Mouse (Mus musculus): Measurements from ENCODE around the gene Arntl2.
"Not testable (repeated sequence)": the region's sequence is repeated elsewhere in the genome, so short reads cannot be mapped to it uniquely, and the experiment has no call there.

The Arntl2 gene
- long read RNA-seq, experiment 1, partial matches to known transcripts, result 0 of 2 reads
- long read RNA-seq, experiment 1, other reads (novel, unspliced or antisense), result 2 of 2 reads
- long read RNA-seq, experiment 2, result 0 reads

DNA sequence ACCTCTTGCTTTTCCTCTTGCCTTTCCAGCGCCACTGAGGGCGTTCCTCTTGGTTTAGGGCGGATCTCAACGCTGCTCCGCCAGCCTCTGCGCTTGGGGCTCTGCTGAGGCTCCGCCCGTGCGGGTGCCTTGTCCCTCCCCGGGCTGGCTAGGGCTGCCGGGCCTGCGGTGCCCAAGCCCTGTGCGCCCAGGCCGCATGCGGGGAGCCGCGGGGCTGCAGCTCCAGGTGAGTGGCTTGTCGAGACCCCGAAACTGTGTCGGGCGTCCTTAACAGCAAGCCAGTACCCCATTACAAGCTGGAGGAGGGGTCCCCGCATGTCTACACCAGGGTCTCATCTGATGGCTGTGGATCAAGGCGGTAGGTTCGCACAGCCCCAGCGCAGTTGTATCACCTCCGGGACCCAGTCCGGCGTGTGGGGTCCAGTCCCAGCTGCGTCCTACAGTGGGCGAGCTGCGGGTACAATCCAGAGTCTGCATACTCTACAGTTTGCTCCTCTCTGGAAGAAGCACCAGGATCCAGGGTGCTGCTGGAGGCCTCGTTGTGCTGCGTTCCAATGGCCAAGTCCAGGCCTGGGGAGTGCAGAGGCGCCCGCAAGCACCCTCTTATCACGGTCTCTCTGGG lies at the start of gene Arntl2:
Gene Arntl2, plus strand, starts transcription at position 132 of the 622 bp plus-strand sequence.
- intact Hi-C loops (cut with DNase I), result no loop called here

DNA sequence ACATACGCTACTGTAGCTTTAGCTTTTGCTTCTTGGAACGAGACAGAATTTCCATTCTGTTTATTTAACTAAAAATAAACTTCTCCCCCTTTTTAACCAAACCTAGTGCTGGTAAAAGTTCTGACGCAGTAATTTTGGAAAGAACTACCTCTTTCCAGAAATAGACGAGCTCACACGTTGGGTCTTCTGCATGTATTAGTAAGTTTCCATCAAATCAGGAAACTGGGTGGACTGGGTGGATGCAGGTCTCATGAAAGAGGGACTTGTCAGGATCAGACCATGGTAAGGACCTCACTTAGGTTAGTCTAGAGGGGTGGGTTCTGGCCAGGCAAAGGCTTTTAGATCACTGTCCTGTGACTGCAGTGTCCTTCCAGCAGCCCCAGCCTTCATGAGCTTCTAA lies 49.3 kb upstream of the Arntl2 start:
- intact Hi-C loops (cut with DNase I), result no loop called here

DNA sequence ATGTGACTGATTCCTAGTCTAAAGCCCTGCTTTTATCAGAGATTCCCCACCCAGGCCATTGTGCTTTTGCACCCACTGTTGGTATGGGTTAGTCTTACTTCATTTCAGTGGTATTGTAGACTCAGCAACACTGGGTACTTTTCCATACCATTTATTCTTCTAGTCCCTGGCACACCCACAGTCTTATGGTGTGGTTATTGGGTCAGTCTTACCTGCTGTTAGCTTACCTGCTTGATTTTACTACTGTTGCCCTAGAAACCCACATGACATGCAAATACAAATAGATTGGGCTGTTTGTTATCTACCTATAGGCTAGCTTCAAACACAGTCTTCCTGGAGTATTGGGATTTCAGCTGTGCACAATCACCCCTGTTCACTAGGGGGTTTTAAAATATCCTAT lies 48.8 kb upstream of the Arntl2 start:
- intact Hi-C loops (cut with DNase I), result no loop called here

DNA sequence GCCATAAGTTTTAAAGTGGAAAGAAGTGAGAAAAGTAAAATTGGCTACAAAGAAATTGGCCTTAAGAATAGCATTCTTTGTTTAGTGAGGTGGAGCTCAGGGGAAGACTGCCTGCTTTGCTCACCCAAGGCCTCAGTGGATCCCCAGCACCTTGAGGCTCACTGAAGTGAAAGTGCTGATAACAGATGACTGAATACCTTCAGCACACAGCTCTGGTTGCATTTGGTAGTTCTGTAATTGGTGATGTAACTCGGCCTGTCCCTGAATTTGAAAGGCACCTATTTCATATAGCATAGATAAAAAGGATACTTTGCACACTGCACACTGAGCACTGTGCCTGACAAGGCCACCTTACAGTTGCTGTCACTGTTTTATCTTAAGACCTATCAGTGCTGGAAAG lies 47.6 kb upstream of the Arntl2 start:
- intact Hi-C loops (cut with DNase I), result no loop called here

DNA sequence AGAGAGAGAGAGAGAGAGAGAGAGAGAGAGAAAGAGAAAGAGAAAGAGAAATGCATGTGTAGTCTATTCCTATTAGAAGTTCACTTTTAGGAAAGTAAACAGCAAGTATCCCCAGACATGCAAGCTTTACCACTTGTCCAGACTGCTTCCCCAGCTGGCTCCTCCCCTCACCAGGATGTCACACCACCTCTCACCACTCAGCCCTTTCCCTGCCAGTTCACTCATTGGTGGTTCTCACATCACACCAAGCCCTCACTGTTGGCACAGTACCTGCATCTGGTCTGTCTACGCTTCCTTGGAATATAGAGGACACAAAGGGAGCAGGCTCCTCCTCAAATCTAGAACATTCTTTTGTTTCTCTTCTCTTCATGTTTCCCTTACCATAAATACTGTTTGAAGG lies 44.2 kb upstream of the Arntl2 start:
- intact Hi-C loops (cut with DNase I), result no loop called here

DNA sequence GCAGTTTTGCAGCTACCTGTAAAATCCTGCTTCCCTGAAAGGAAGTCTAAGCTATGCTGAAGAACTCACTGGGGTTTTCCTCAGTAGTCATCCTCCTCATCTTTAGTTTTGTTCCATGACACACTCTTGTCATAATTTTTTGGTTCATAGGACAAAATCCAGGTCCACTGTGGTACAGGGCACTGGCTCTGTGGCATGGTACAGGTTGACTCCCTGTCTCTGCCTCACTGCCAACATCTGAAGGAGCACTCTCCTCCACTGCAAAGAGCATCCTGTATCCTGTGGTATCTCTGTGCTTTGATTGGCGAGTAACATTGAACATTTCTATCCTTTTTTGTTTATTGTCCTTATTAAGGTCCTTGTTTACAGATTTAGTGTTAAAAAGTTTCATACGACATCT lies 43.7 kb upstream of the Arntl2 start:
- intact Hi-C loops (cut with DNase I), result no loop called here

DNA sequence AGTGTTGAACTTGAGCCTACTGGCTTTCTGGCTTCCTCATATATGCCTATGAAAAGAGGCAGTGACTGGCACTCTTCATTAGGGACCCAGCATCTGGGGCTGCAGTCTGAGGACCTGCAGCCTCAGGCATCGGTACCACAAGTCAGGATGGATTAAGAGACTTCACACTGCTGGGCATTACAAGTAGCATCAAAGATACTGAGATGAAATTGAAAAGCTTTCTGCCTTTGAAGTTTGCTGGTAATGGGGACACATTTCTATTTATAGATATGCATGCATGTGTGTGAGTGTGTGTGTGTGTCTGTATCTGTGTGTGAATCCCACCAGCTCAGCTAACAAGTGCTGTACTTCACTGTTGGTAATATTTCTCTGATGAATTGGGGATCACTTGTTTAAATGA lies 43.2 kb upstream of the Arntl2 start:
- intact Hi-C loops (cut with DNase I), result no loop called here

DNA sequence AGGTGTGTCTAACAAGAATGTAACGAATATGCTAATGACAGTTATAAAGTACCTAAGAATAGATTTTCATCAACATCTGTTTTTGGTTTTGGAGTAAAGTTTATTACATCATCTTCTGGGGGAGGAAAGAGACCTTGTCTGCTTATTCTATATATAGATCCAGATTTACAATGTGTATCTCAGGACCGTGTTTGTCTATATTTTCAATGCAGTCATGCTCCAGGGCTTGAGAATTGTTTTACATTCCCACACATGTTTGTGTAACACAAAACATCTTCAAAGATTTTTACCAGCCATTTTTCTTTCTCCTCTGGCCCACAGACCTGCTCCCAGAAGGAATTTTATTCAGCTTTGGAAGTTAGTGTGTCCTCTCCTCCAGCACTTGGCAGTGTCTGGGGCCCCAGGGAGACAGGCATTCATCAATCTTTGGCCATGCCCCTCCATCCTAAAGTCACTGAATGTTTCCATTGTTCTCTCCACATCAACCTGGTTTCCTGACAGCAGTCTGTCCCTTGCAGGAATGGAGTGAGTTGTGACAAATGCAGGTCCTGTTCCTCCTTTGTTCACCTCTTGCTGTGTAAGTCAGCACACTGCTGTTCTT lies 42.2 kb upstream of the Arntl2 start:
- intact Hi-C loops (cut with DNase I), result no loop called here

DNA sequence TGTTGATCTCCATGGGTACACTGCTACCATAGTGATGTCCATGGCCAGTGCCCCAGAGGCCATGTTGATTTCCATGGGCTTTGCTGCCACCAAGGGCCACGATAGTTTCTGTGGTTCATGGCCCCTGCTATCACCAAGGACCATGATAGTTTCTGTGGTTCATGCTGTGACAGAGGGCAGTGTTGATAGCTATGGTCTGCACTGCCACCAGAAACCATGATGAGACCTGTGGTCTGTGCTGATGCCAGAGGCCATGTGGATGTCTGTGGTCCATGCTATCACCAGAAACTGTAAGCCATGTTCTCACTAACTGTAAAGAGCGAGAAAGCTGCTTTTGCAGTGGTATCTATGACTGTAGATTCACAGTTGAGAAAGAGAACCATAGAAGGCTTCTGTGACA lies 40.7 kb upstream of the Arntl2 start:
- intact Hi-C loops (cut with DNase I), result no loop called here

DNA sequence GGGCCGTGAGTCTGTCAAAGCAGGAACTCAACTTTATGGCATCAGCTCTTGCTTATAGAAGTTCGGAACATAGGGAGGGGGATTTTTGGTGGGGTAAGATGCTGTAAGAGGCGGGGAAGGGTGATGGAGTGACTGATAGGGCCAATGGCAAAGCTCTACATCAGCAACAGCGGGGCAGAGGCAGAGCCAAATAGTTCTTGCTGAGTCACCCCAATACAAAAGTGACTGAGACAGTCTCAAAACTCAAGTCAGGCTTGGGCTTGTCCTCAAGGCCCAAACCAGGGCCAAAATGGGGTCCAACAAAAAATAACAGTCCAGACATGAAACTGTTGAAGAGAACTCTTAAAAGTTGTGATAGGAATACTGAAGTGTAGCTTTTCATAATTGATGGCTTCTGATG lies 40.2 kb upstream of the Arntl2 start:
- intact Hi-C loops (cut with DNase I), result no loop called here

DNA sequence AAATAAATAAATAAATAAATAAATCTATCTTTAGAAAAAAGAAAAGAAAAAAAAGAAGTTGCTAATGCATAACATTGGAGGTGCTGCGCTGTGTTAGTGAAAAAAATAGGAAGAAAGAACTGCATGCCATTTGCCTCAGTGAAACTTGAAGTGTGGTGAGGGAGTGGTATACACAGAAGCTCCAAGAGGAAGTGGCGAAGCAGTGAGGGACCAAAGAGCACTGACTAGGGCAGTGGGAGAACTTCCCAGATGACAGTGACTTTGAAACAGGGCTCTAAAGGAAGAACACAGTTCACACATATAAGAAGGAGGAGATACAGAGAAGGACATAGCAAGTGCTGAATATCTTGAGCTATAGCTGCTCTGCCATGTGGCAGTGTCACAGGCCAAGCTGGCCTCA lies 36.8 kb upstream of the Arntl2 start:
- intact Hi-C loops (cut with DNase I), result no loop called here

DNA sequence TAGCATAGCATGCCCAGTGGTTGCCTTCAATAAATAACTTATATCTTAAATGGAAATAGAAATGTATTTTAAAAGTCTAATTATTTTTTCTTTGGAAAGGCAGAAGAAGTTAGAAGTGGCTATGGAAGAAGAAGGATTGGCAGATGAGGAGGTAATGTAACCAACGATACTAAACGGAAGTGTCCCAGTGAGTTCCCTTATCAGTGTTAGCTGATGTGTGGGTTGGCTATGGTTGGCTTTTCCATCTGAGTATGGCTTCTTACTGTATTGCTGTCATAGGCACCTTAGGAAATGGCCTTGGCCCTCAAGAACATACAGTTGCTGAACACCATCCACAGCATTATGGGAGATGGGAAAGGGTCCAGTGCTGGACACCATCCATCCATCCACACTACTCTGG lies 35.8 kb upstream of the Arntl2 start:
- intact Hi-C loops (cut with DNase I), result no loop called here

DNA sequence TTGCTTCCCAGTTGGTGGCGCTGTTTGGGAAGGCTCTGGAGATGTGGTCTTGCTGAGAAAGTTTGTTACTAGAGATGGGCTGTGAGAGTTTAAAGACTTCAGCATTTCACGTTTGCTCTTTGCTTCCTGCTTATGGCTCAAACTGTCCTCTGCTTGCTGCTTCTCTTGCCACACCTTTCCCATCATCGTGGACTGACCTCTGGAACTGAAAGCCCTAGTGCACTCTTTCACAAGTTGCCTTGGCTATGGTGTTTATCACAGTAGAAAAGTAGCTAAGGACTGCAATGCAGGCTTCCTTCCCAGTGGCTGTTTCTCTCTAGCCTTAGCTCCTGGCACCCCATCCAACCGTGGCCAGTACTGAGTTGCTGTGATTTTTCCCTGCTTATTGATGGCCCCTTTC lies 35.1 kb upstream of the Arntl2 start:
- intact Hi-C loops (cut with DNase I), result no loop called here

DNA sequence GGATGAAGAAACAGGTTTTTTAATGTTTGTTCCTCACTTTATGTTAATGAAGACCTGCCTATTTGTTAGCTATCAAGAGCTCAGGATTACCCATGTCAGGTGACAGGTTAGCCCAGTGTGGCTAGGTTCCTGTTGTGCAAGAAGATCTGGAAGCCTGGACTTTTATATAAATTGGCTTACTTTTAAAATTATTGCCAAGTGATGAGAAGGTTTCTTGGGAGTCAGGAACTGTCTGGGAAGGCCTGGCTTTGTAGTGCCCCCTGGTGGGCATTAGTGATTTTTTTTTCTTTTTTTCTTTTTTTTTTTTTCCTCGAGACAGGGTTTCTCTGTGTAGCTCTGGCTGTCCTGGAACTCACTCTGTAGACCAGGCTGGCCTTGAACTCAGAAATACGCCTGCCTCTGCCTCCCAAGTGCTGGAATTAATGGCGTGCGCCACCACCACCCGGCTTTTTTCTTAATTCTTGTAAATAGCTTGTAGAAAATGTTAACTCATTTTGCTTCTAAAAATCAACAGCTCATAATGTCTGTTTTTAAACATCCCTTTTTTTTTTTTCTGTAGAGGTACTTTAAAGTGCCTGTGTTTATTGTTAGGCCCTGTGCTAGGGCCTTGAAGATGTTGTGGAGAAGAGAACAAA lies 33.5 kb upstream of the Arntl2 start:
- intact Hi-C loops (cut with DNase I), result loop anchor here (1.0 kb wide), 1 partner anchor 98 kb away; no protein-coding TSS in a partner anchor

DNA sequence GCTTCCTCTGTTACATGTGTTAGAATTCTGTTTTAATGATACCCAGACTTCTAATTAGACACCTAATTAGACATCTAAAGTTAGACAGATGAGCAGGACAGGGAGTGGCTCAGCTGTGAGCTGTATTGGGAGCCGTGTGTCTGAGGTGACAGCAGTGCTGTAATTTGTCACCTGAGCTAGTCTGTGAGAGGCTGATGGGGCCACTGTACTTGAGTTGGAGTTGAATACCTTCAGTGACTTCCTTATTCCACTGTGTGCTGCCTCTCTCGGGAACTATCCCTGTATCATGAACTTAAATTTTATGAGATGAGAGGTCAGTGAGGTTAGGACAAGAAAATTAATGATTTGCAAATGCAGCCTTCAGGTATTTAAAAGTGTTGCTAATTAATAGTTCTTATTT lies 31.3 kb upstream of the Arntl2 start:
- intact Hi-C loops (cut with DNase I), result no loop called here

DNA sequence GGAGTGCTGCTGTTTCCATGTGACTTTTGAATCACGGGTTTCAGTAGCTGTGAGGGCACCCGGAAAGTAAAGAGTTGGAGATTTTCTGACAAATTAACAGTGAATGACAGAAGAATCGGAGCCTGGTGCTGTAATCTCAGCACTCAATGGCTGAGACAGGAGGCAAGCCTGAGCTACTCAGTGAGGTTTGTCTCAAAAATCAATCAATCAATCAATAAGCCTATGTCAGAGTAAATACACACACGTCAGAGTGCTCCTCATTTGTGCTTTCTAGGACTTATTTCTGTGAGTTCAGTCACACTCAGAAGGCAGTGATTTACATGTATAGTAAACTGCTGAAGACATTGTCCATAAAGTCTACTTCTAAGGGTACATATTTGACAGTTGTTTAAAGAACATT lies 30.6 kb upstream of the Arntl2 start:
- intact Hi-C loops (cut with DNase I), result no loop called here

DNA sequence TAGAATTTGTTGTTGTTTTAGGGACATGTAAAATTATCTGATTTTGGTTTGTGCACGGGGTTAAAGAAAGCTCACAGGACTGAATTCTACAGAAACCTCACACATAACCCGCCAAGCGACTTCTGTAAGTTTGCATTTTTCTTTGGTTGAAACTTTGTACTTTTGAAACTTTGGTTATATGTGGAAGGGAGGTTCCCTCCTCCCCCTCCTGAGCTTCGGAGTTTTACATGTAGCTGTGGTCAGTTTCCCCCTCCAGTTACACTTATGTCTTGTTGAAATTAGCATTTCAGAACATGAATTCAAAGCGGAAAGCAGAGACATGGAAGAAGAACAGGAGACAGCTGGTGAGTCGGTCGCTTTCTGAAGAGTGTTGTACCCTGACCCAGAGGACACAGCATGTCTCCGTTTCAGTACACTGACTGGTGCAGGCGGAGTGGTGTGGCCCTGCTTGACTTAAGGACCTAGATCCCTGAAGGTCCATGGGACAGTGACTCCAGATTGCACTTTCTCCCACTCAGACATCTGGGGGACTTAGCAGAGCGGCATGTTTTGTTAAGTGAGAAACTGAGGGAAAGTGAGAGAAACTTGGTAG lies 26.9 kb upstream of the Arntl2 start:
- intact Hi-C loops (cut with DNase I), result no loop called here

DNA sequence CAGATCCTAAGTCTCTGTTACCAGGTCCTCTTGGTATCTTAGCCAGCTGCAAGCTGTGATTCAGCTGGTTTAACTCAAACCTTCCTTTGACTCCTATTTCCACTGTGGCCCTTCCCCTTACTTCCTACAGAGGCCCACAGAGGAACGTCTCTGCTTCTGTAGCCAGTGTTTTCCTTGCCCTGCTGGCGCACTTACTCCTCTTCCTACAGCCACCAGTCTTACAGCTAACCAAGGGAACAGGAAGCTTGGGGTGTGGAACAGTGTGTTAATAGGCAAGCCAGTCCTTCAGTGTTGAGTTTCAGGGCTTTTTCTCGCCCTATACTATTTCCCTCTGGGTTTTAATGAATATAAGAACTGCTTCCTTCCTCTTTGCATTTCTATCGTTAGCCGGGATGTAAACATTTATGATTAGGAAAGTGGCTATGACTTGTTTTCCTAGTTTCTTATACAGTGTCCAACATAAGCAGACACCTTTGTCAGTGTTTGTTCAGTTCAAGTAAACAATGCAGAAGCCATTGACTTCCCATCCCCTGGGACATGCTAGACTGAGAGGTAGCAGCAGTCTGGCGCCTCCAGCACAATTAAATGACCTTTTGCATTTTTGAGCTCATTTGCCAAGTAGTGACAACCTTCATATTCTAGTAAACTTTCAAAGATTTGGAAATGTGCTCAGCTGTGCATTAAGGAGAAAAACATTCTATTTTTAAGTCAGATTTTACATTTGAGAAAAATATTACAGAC lies 25.7 kb upstream of the Arntl2 start:
- intact Hi-C loops (cut with DNase I), result no loop called here

DNA sequence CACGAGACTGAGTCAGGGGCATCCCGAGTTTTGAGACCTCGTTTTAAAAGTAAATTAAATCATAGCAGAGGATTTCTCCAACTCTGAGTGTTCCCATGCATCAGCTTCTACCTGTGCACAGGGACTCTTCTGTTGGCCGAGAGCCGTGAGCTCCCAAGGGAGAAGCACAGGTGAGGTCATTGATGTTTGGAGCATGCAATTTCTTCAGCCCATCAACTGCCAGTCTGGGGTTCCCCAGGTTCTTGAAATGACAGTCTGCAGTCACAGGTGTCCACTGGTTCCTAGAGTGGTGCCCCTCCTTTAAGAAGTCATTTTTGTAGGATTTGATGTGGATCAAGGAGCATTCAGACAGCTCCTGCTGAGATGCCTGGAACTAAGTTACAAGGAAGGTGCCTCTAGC lies 25.0 kb upstream of the Arntl2 start:
- intact Hi-C loops (cut with DNase I), result no loop called here

DNA sequence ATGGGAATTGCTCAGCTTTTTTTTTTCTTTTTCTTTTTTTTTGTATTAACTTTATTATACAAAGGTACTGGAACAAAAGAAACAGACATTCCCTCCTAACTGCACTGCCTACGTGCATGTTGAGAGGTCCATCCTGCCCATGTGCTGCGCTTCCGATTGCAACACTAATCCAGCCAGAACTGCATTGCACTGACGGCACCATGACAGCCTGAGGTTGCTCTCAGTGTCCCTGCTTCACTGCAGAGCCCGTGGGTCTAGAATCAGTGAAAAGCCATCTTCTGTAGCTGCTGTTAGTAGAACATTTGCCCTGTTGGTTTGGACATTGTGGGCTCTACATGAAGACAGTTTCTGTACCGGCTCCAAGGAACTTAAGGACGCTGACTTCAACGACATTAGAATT lies 20.0 kb upstream of the Arntl2 start:
- intact Hi-C loops (cut with DNase I), result not testable (repeated sequence)

DNA sequence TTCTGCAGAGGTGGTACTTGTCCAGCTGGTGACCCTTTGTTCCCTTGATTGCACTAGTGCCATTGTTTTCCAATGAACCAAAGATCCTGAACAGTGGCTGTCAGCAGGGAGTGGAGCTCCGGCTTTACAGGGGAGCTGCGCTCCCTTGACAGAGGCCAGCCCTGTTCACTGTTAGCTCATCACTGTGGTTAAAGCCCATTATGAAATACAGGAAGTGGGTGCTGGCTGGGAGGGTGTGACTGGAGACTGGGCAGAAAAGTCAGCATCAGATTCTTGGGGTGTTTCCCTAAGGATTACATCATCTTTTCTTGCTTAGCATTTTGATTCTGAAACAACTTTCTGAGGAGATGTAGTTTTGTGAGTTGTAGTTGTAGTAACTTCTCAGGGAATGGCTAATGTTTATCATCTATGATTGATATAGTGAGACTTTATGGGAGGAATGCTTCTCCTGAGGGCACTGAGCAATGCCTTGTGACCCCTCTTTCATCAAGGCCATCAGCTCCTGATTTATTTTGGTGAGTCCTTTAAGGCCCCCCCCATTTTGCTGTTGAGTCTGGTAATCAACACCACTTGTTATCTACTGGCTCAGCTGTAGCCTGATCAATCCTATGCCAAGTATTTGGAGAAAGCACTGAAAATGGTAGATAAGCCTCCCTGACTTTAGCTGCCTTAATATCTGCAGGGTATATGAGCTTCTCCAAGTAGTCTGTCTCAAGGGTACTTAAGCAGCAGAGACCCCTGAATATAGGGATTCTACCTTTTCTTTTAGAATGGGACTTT lies 19.1 kb upstream of the Arntl2 start:
- intact Hi-C loops (cut with DNase I), result no loop called here

All from adrenal gland (tissue).